Mouse (Mus musculus): ENCODE data around the gene Tac1. TPM values are rescaled to one million over a fixed set of nuclear protein-coding genes. Genes with fewer than 3 reads are reported as not detected.
"Not testable (repeated sequence)": the region's sequence is repeated elsewhere in the genome, so short reads cannot be mapped to it uniquely, and the experiment has no call there.

Gene Tac1
- under 1 TPM in 1 of 2 experiments, not detected in 1; 0.20 TPM for total RNA-seq (2021)
- long read RNA-seq, experiment 1 = 0 reads
- long read RNA-seq, experiment 2 = 0 reads

DNA sequence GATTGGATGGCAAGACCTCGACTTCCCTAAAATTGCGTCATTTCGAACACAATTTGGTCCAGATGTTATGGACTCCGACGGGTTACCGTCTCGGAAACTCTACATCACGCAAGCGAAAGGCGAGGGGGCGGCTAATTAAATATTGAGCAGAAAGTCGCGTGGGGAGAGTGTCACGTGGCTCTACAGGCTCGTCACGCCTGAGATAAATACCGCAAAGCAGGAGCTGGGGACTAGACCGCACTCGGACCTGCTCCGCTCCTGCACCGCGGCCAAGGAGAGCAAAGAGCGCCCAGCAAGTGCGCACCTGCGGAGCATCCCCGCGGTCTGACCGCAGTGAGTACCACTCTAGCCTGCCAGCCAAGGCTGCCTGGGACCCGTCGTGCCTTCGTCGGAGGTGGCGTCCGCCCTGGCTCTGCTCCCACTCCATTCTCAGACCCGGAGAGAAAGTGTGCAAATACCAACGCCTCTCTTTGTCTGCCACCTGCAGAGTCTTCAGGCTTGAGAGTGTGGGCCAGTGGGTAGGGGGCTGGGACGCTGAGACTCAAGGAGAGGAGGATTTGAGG lies at the start of gene Tac1:
Tac1 (plus strand) TSS at position 51 of the 563 bp plus-strand sequence.
- no peak for DNase-seq

DNA sequence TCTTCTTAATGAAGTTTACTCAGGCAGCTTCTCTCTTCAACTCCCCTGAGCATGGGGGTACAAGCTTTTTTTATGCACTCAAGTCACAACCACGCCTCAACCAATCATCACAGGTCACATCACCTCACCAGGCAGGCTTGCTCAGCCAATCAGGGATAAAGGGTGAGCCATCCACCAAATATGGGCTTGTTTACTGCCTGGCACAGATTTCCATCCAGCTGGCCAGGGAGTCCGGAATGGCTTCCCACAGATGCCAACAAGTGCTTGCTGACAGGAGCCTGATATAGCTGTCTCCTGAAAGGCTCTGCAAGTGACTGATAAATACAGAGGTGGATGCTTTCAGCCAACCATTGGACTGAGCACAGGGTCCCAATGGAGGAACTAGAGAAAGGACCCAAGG lies 11.2 kb upstream of the Tac1 start:
- DNase-seq = not testable (repeated sequence)

DNA sequence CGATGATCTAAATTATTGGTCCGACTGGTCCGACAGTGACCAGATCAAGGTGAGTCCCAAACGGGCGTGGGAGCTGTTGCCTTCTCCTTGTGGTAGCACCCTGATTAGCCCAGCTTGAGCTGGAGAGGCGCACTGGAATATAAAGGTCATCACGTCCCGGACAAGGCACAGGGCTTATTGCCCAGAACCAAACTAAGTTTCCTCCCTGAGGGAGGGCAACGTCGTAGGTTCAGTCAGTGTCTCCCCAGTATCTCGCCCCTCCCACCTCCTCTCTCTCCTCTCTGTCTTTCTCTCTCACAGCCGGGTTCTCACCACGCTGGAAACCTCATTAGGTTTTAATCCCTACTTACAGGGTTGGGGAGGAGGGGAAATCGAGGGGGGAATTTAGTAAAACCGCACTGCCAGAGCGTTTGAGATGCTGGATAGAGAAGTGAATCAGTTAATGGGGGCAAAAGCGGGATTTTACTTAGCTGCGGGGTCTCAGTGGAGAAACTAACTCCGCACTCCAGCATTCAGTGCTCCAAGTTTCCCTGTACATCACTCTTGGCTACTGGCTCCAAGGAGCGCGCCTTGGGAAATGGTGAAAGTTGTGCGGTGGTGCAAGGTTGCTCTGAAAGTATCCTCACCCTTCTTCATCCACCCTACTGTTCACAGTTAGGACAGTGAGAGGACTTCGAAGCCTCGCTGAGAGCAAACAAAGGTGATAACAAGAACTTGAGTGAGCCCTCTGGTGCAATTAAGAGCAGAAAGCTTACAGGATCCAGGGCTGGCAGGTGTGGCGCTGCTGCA lies 1.2 kb downstream of the Tac1 start:
- no peak for DNase-seq

DNA sequence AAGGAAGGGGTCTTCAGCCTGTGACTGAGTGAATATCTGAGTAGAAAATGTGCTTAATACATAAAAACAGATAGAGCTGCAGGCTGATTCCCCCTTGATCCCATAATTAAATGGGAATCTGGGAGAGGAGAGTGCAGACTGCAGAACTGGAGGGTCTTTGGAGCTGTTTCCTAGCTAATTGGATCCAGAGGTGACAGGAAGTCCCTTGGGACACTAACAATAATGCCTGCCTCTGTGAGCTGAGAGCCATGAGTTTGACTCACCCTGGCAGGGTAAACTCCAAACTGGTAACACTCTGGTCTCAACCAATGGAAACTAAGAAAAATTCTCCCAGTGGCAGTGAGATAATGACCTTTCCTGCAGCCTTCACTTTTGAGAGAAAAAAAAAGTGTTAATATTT lies 3.5 kb downstream of the Tac1 start:
- DNase-seq = no peak

DNA sequence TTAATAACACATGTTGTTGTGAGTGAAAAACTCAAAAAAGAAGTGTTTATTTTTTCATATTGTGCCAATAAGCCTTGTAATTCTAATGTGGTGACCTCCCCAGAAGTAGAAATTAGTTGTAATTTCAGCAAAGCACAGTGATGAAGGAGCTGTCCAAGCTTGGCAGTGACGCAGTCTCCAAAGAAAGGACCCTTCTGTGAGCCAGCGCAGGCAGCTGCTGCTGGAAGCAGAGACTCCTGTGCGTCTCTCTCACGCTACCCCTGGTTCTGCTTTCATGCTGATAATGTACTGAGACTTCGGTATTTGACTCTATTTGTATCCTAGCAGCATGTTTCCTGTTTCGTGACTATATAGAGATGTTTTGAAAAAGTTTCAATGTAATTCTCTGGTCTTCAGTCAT lies 7.8 kb downstream of the Tac1 start:
- DNase-seq = no peak

DNA sequence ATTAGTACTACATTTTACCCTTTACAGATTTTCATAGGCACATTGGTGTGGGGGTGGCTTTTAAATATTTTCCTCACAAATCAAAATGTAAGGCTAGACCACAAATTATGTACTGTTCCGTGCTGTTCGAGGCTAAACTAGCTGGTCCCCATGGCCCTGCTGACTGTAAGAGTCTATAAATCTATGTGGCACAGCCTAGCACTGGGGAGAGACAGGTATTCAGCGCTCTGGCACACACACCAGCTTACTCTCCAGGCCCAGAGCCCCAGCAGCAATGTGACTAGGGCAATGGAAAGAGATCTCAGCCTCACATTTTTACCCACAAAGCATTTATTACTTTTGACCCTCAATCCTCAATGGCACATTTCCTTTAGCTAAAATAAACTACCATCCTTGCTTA lies 9.9 kb downstream of the Tac1 start:
- no peak for DNase-seq

DNA sequence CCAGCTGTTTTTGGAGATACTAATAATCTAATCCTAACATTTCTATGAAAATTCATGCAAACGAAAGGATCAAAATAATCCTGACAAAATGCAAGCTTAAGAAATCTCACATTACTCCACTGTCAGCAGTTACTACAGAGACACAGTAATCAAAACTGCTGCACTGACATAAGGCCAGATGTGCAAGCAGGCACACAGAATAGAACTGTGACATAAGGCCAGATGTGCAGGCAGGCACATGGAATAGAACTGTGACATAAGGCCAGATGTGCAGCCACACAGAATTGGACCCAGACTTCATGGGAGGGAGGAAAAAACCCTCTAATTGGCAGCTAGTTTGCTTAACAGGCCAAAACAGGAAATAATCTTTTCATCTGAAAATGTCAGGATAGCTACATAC lies 16.5 kb downstream of the Tac1 start:
- DNase-seq = no peak

DNA sequence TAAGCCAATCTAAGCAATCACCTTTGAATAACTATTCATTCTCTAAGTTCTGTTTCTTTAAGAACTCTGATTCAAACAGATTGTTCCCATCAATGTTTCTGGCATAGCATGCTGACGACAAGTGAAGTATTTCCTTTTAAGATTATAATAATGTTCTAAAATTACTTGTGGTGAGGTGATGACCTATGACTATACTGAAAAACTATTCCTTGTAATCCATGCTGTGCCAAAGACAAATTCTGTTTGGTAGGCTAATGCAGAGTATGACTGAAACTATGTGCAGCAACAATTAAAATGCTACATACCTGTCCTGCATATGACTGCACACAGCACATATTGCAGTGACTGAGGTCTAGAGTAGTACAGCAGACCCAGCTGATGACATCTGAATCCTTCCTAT lies 23.4 kb downstream of the Tac1 start:
- no peak for DNase-seq

DNA sequence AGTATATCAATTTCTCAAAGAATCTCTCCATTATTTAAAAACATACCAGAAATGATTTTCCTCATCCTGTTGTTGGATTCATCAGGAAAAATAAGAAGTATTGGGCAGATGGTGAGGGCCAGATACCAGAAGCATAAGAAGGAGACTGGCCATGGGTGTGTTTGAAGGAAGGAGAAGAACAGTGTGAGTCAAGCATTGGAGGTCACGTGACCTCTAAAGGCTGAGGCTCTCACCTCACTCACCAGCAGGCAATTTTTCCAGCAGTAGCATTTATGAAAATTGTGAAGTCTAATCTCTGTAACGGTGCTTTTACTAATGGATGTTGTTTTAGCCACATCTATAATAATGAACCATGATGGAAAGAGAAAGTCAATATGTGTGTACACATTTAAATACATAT lies 39.8 kb downstream of the Tac1 start:
- DNase-seq = no peak

DNA sequence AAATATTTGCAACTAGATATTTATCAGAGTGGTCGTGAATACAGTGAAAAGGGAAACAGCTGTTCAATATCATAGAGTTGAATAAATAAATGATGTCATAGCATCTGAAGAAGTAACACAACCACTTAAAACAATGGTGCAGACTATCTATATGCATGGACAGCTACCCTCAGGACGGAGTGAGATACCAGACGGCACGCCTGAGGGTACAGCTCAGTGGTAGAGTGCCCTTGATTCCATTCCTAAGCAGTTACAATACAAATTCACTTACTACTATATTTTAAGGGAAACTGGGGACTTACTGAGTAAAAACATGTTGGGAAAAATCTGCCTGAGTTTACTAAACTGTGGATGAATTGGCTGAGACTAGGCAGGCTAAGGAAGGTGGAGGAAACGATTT lies 43.7 kb downstream of the Tac1 start:
- no peak for DNase-seq

DNA sequence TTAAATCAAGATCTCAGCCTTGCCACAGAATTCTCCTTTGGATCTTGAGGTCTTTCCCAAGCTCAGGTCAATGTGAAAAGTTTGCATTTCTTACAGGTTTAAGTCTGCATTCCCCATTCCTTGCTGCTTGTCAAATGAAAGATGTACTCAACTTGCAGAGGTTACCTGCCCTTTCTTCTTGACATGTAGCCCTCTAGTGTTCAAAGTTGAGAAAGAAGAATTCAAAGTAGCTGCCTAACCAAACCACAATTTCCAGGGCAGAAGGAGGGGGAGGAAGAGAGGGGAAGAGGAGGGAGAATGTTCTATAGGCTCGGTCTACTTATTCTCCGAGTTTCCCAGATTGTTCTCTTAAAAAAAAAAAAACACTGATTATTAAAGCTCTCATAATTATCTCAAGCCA lies 45.5 kb downstream of the Tac1 start:
- DNase-seq = no peak

DNA sequence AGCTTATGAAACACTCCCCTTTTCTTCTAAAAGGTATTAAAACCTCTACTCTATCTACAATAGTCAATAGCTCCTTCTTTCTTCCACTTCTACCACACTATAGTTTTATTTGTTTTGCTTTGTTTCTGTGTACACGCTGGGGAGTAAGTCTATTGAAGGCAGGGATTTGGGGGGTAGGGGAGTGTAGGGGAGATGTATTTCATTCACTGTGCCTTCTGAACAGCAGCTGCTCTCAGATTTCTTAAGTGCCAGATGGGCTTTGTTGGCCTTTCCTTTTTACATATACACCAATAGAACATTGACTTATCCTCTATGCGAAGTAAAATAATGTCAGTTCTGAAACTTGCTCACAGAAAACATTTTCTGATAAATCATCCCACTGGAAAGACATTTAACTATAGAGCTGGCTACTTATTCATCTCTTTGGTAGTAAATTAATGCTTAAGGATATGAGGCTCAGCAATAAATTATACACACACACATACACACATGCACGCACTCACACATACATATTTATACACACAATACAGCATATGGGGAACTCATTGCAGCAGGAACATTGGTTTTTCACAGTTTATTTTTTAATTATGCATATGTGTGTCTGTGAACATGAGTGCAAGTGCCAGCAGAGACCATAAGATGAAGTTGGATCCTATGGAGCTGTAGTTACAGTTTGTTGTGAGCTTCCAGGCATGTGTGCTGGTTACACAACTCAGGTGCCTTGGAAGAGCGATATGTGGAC lies 46.8 kb downstream of the Tac1 start:
- no peak for DNase-seq

DNA sequence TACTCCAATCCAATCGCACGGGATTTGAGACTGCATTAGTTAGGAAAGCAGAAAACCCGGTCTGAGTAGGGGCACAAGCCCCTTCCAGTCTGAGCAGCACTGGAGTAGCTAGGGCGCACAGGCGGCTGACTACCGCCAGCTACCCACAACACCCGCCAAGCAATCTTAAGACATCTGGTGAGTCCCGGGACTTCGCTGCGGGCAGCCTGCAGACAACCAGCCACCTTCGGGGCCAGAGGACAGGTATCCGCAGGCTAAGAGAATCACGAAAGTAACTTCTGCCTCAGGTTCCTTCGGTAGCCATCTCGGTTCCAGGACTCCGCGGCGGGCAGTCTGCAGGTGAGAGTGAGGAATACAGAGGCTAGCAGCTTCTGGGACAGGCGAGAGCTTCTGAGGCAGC lies 59.0 kb downstream of the Tac1 start:
- not testable (repeated sequence) for DNase-seq

Other genes starting within 250 kb of the Tac1 start
- 1 to 10 TPM; 3.3 to 7.7 TPM for gene Asns, start 138.4 kb downstream of the Tac1 start, total RNA-seq (2021)